Mouse (Mus musculus) bone marrow macrophage, adult 2 months (primary cell): ENCODE measurements around the gene Igsf9.

ENCODE experiments used
- CTCF ChIP-seq: IDR thresholded peaks from 2 replicates; pipeline ENCODE4 v1.5.1; 2012; ENCODE audit warnings: low read depth, mild to moderate bottlenecking, low read length, moderate library complexity
- POLR2A ChIP-seq: IDR thresholded peaks from 2 replicates; pipeline ENCODE4 v1.6.1; 2012; ENCODE audit warnings: mild to moderate bottlenecking, low read depth, low read length, borderline replicate concordance

GRCm38 (mm10) chr1:172519644-172520043 is 38.1 kb downstream of the Igsf9 start:
- no peak for TF ChIP-seq CTCF
- TF ChIP-seq POLR2A = no peak
